Mouse (Mus musculus) heart, embryonic 13.5 days (tissue): ENCODE measurements around the gene Tyw1. TPM values are rescaled to one million over a fixed set of nuclear protein-coding genes. Genes with fewer than 3 reads are reported as not detected.
"Not testable (repeated sequence)": the region's sequence is repeated elsewhere in the genome, so short reads cannot be mapped to it uniquely, and the experiment has no call there.

ENCODE experiments used
- ATAC-seq: fragments of 200-750 bp; cut with Nextera tagmentation; 2 replicates; pipeline ENCODE4 v1.8.0; 2017; ENCODE audit warnings: moderate TSS enrichment; ENCODE audit not compliant: insufficient number of reproducible peaks, low FRiP score, low TSS enrichment; ENCODE audit errors: extremely low read depth
- H3K27ac ChIP-seq: fragments of 300-500 bp; sonication (generic); replicated peaks from 2 replicates; pipeline ENCODE4 v1.5.1; 2015; ENCODE audit warnings: moderate library complexity, mild to moderate bottlenecking, inconsistent platforms
- H3K27me3 ChIP-seq: fragments of 300-500 bp; sonication (generic); replicated peaks from 2 replicates; pipeline ENCODE4 v1.6.1; 2015; ENCODE audit warnings: mild to moderate bottlenecking, inconsistent platforms
- H3K36me3 ChIP-seq: fragments of 300-500 bp; sonication (generic); 2 replicates; pipeline ENCODE4 v1.6.1; 2015; ENCODE audit warnings: mild to moderate bottlenecking, inconsistent platforms
- H3K4me1 ChIP-seq: fragments of 300-500 bp; sonication (generic); 2 replicates; pipeline ENCODE4 v1.6.1; 2015; ENCODE audit warnings: inconsistent platforms
- H3K4me2 ChIP-seq: fragments of 300-500 bp; sonication (generic); 2 replicates; pipeline ENCODE4 v1.6.1; 2015; ENCODE audit warnings: inconsistent platforms, mild to moderate bottlenecking, moderate library complexity
- H3K4me3 ChIP-seq: fragments of 300-500 bp; sonication (generic); 2 replicates; pipeline ENCODE4 v1.5.1; 2015; ENCODE audit warnings: moderate library complexity, mild to moderate bottlenecking, inconsistent platforms
- H3K9ac ChIP-seq: fragments of 300-500 bp; sonication (generic); 2 replicates; pipeline ENCODE4 v1.6.1; 2015; ENCODE audit warnings: inconsistent platforms, mild to moderate bottlenecking, moderate library complexity
- H3K9me3 ChIP-seq: fragments of 300-500 bp; sonication (generic); 2 replicates; pipeline ENCODE4 v1.6.1; 2016; ENCODE audit warnings: inconsistent platforms
- WGBS: fragments of 180-500 bp; shearing (Covaris S2); methylation state at CpG from one replicate; pipeline ENCODE4 v1.1.7; 2015; ENCODE audit warnings: mixed read lengths; 5-methylcytosine and 5-hydroxymethylcytosine counted together
- polyA plus RNA-seq: library from polyadenylated mRNA; unstranded; fragments of >200 nt; fragmentation: Nextera tagmentation; extraction: Ambion mirVana; gene quantifications from 2 replicates; pipeline ENCODE4 v1.2.1, GENCODE M21; 2015

Gene Tyw1
- polyA plus RNA-seq, 1 experiment from 2014 or later, result 16.4 TPM

GRCm38 (mm10) chr5:130236302-130236701, 19.1 kb upstream of the Tyw1 start:
- ATAC-seq, result no peak
- Histone ChIP-seq H3K4me1 (no peaks in the 10 kb centered on the region), H3K36me3 (peaks cover 100% of the 10 kb centered on the region), H3K27me3 (no peaks in the 10 kb centered on the region), H3K9me3 (no peaks in the 10 kb centered on the region), H3K4me2 (no peak overlapping the region), H3K27ac (no peak overlapping the region), H3K9ac (no peak overlapping the region), H3K4me3 (no peak overlapping the region)
- 95% methylated on average over 8 of the region's 8 CpGs for WGBS

- Histone ChIP-seq H3K4me2 (no peak overlapping the region), H3K27me3 (no peaks in the 10 kb centered on the region), H3K27ac (no peak overlapping the region), H3K4me3 (no peak overlapping the region), H3K9me3 (no peaks in the 10 kb centered on the region), H3K36me3 (peaks cover 100% of the 10 kb centered on the region), H3K4me1 (no peaks in the 10 kb centered on the region), H3K9ac (no peak overlapping the region)
- 85% methylated on average over 7 of the region's 7 CpGs for WGBS
- no peak for ATAC-seq
Observed at GRCm38 (mm10) chr5:130239236-130239635, 16.2 kb upstream of the Tyw1 start.

GRCm38 (mm10) chr5:130239856-130240255, 15.6 kb upstream of the Tyw1 start:
- no peak overlapping the region for H3K9ac ChIP-seq
- no peak for ATAC-seq
- no peaks in the 10 kb centered on the region for H3K9me3 ChIP-seq
- no peak overlapping the region for H3K4me3 ChIP-seq
- no peaks in the 10 kb centered on the region for H3K27me3 ChIP-seq
- H3K27ac ChIP-seq, result no peak overlapping the region
- peaks cover 100% of the 10 kb centered on the region for H3K36me3 ChIP-seq
- no peaks in the 10 kb centered on the region for H3K4me1 ChIP-seq
- H3K4me2 ChIP-seq, result no peak overlapping the region
- 95% methylated on average over 2 of the region's 2 CpGs for WGBS

- whole genome bisulfite sequencing, result 92% methylated on average over 12 of the region's 12 CpGs
- Histone ChIP-seq H3K36me3 (peaks cover 100% of the 10 kb centered on the region), H3K27me3 (no peaks in the 10 kb centered on the region), H3K27ac (no peak overlapping the region), H3K4me3 (no peak overlapping the region), H3K4me1 (no peaks in the 10 kb centered on the region), H3K4me2 (no peak overlapping the region), H3K9me3 (no peaks in the 10 kb centered on the region), H3K9ac (no peak overlapping the region)
- ATAC-seq, result no peak
Observed at GRCm38 (mm10) chr5:130241426-130241825, 14.0 kb upstream of the Tyw1 start.

GRCm38 (mm10) chr5:130247823-130248222, 7.6 kb upstream of the Tyw1 start:
- no peak overlapping the region for H3K27ac ChIP-seq
- H3K4me3 ChIP-seq, result no peak overlapping the region
- H3K9ac ChIP-seq, result no peak overlapping the region
- ATAC-seq, result no peak
- H3K9me3 ChIP-seq, result no peaks in the 10 kb centered on the region
- no peaks in the 10 kb centered on the region for H3K4me1 ChIP-seq
- H3K4me2 ChIP-seq, result no peak overlapping the region
- H3K36me3 ChIP-seq, result peaks cover 100% of the 10 kb centered on the region
- H3K27me3 ChIP-seq, result no peaks in the 10 kb centered on the region
- 58% methylated on average over 5 of the region's 5 CpGs for WGBS

- ATAC-seq, result no peak
- Histone ChIP-seq H3K27ac (peak overlapping the region; percentile 89), H3K9ac (peak overlapping the region; percentile 92), H3K9me3 (no peaks in the 10 kb centered on the region), H3K27me3 (no peaks in the 10 kb centered on the region), H3K36me3 (peaks cover 50% of the 10 kb centered on the region), H3K4me2 (peak overlapping the region; percentile 92), H3K4me3 (peak overlapping the region; percentile 73), H3K4me1 (peaks cover 24% of the 10 kb centered on the region)
- WGBS, result 8% methylated on average over 19 of the region's 19 CpGs
Observed at GRCm38 (mm10) chr5:130254164-130255016, 1.0 kb upstream of the Tyw1 start.

- 27% methylated on average over 20 of the region's 20 CpGs for WGBS
- ATAC-seq, result not testable (repeated sequence)
- H3K9ac ChIP-seq, result peak overlapping the region; percentile 75
Observed at GRCm38 (mm10) chr5:130255799-130256525, 543 bp downstream of the Tyw1 start.

GRCm38 (mm10) chr5:130256678-130257271, 1.4 kb downstream of the Tyw1 start:
- peaks cover 24% of the 10 kb centered on the region for H3K4me1 ChIP-seq
- peaks cover 35% of the 10 kb centered on the region for H3K36me3 ChIP-seq
- peak overlapping the region; percentile 94 for H3K9ac ChIP-seq
- peak overlapping the region; percentile 92 for H3K4me2 ChIP-seq
- peak overlapping the region; percentile 73 for H3K4me3 ChIP-seq
- H3K9me3 ChIP-seq, result no peaks in the 10 kb centered on the region
- no peaks in the 10 kb centered on the region for H3K27me3 ChIP-seq
- WGBS, result under 1% methylated on average over 25 of the region's 25 CpGs
- ATAC-seq, result peak; percentile 91
- H3K27ac ChIP-seq, result peak overlapping the region; percentile 84

More at GRCm38 (mm10) chr5:130255799-130256525, 543 bp downstream of the Tyw1 start:
- Histone ChIP-seq H3K4me1 (peaks cover 24% of the 10 kb centered on the region), H3K27ac (peak overlapping the region; percentile 76), H3K36me3 (peaks cover 38% of the 10 kb centered on the region), H3K4me3 (peak overlapping the region; percentile 73), H3K4me2 (peak overlapping the region; percentile 92)
- not testable (repeated sequence) for H3K9me3 ChIP-seq, H3K27me3 ChIP-seq

- H3K27me3 ChIP-seq, result no peaks in the 10 kb centered on the region
- WGBS, result 10% methylated on average over 8 of the region's 8 CpGs
- H3K4me1 ChIP-seq, result peaks cover 24% of the 10 kb centered on the region
- H3K9ac ChIP-seq, result peak overlapping the region; percentile 94
- peak overlapping the region; percentile 73 for H3K4me3 ChIP-seq
- ATAC-seq, result no peak
- peaks cover 33% of the 10 kb centered on the region for H3K36me3 ChIP-seq
- no peaks in the 10 kb centered on the region for H3K9me3 ChIP-seq
- peak overlapping the region; percentile 92 for H3K4me2 ChIP-seq
- H3K27ac ChIP-seq, result peak overlapping the region; percentile 84
Observed at GRCm38 (mm10) chr5:130257303-130257702, 1.9 kb downstream of the Tyw1 start.

- Histone ChIP-seq H3K4me3 (no peak overlapping the region), H3K4me2 (no peak overlapping the region), H3K9ac (no peak overlapping the region), H3K27me3 (no peaks in the 10 kb centered on the region), H3K27ac (no peak overlapping the region), H3K36me3 (peaks cover 69% of the 10 kb centered on the region), H3K4me1 (no peaks in the 10 kb centered on the region), H3K9me3 (no peaks in the 10 kb centered on the region)
- 74% methylated on average over 11 of the region's 11 CpGs for WGBS
- ATAC-seq, result no peak
Observed at GRCm38 (mm10) chr5:130263454-130263853, 8.0 kb downstream of the Tyw1 start.

GRCm38 (mm10) chr5:130264433-130265005, 9.1 kb downstream of the Tyw1 start:
- no peaks in the 10 kb centered on the region for H3K9me3 ChIP-seq
- ATAC-seq, result no peak

More at GRCm38 (mm10) chr5:130264433-130265005, 9.1 kb downstream of the Tyw1 start:
- 79% methylated on average over 6 of the region's 6 CpGs for WGBS
- Histone ChIP-seq H3K27me3 (no peaks in the 10 kb centered on the region), H3K27ac (no peak overlapping the region), H3K4me3 (no peak overlapping the region), H3K36me3 (peaks cover 71% of the 10 kb centered on the region), H3K4me2 (no peak overlapping the region), H3K9ac (no peak overlapping the region), H3K4me1 (no peaks in the 10 kb centered on the region)
